Mouse (Mus musculus): Measurements from ENCODE around the gene Cdh15.

Cdh15 gene

DNA sequence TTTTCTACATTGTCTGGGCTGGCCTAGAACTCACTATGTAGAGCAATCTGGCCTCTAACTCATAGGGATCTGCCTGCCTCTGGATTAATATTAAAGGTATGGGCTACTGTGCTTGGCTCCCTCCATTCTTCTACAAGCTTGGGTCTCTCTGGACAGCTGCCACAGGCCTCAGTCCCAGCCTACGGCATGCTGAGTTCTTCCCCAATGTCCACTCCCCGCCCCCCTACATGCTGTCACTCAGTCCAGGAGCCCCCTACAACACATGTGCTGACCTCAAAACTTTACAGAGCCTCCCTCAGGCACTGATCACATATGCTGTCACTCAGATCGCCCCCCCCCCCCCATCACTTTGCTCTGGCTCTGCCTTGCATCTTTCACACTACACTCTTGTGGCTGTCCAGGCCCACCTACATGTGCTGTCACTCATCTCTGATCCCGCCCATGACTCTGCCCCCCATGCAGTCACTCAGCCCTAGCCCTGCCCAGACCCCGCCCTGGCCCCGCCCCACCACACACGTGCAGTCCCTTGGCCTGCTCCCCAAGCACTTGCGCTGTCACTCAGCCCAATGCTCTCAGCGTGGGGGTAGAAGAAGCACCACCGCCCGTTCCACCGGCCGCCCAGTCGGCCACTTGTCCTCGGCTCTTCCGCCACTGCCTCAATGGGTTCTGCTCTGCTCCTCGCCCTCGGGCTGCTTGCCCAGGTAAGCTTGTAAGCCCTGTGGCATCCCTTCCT lies at the start of gene Cdh15:
Gene Cdh15, plus strand, starts transcription at position 138 of the 733 bp plus-strand sequence.
- DNase-seq, result peak; percentile 90 to 92

- DNase-seq, result peak; percentile 59 to 67
Observed at GRCm38 (mm10) chr8:122803906-122804761, 43.6 kb upstream of the Cdh15 start.

GRCm38 (mm10) chr8:122805349-122805748 lies 42.4 kb upstream of the Cdh15 start:
- DNase-seq, result peak; percentile 94 to 97

DNA sequence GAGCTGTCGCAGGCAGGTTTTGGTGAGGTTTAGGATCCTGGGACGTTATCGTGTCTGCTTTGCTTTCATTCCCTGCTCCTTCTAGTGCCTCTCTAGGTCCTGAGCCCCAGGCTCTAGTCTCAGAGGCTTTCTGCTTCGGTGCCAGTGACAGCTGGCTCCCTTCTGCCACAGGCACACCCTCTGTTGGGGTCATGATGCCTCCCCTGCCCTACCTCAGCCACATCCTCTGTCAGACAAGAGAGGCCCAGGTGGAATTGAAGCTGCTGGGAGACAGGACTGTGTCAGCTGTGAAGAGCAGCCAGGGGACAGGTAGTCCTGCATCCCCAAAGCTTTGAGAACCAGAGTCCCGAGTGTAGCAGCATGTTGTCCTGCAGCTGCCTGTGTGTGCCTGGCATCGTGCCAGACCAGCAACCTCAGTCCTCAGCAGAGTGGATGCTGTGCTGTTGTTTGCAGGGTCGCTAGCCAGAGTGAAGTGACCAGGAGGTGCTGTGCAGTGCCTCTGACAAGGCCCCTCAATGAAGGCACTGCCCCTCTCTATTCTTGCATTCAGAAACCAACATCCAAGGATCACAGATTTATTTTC lies 40.7 kb upstream of the Cdh15 start:
- DNase-seq, result peak; percentile 54 to 64

DNA sequence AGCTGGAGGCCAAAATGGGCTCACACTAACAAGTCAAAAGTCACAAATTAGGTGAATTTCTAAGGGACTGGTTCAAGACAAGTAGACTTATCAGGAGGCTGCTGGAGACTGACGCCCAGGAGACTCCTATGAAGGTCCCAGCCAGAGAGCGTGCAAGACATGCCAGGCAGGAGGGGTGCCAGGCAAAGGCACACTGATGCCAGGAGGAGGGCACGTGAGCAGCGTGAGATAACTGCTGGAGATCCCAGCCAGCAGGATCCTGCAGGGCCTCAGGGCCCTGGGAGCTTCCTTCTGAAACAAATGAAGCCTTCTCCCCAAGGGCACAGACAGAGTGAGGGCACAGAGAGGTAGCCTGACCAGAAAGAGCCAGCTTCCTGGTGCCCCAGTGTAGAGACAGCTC lies 39.9 kb upstream of the Cdh15 start:
- peak; percentile 47 to 70 for DNase-seq

GRCm38 (mm10) chr8:122810376-122810775 lies 37.4 kb upstream of the Cdh15 start:
- peak; percentile 74 to 77 for DNase-seq

GRCm38 (mm10) chr8:122811870-122812494 lies 35.8 kb upstream of the Cdh15 start:
- DNase-seq, result peak; percentile 52 to 63

DNA sequence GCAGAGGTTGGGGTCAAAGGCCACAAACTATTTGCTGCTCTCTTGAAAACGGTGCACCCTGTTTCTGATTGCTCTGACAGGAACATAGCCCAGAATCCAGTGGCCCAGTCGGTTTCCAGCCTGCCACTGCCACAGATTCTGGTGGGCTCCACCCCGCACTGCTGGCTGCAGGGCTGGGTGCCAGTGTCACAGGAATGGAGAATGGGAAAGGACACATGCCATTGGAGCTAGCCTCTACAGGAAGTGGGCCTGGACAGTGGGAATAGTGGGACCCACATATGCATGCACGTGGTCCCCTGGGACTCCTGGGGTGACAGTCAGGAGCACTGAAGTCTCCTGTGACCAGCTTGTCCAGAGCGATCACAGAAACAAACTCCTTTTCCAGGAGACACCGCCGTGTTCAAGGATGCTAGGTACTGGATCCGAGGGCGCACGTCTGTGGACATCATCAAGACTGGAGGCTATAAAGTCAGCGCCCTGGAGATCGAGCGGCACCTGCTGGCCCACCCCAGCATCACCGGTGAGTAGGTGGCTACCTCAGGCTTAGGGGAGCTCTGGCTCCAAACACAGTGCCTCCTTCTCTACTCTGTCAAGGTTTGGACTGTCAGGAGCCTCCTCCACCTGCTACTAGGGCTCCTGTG lies 35.0 kb upstream of the Cdh15 start:
- DNase-seq, result peak; percentile 71

- DNase-seq, result peak; percentile 67 to 81
Observed at GRCm38 (mm10) chr8:122814608-122815007, 33.2 kb upstream of the Cdh15 start.

- no peak for DNase-seq
Observed at GRCm38 (mm10) chr8:122816965-122817364, 30.8 kb upstream of the Cdh15 start.

DNA sequence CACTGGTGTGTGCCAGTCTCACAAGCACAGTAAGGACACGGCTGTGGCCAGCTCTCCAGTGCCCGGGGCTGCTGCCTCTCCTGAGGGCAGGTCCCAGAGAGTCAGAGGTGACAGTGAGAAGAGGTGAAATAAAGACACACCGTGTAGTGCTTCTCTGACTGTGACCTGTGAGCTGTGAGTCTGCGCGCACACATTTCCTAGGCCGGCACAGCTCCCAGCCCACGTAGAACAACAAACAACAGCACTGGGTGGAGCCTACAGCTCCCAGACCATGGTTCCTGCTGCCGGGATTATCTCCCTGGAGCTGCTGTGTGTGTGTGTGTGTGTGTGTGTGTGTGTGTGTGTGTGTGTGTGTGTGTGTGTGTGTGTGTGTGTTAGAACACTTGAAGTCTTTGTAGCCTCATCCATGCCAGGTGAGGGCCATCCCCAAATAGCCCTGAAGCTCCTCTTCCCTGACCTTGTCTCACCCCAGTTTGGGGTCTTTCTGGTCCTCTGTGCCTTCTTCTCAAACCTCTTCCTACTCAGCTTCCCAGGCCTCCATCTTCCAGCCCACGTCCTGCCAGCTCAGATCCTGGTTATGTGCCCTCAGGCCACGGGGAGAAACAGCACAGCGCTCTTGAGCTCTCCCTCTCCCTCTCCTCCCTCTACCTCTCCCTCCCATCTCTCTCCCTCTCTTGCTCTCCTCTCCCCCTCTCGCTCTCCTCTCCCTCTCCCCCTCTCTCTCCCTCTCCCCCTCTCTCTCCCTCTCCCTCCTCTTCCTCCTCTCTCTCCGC lies 29.9 kb upstream of the Cdh15 start:
- DNase-seq, result no peak

GRCm38 (mm10) chr8:122819776-122820175 lies 28.0 kb upstream of the Cdh15 start:
- no peak for DNase-seq

DNA sequence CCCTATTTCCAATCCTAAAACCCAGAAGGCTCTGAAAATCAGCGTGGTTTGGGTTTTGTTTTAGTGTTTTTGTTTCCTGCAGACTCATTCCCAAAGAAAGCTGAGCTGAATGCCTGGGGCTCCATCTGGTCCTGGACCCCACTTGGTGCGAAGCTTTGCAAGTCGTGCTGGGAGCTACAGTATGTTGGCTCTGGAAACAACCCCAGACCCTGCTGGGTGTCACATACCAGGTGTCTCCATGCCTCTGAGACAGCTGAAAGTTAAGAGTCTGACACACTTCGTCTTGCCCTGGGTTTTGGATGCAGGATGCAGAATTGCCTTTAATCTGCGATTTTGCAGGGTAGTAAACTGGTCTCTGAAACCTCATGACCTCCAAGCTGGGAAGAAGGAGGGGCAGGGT lies 23.2 kb upstream of the Cdh15 start:
- DNase-seq, result peak; percentile 74 to 84

DNA sequence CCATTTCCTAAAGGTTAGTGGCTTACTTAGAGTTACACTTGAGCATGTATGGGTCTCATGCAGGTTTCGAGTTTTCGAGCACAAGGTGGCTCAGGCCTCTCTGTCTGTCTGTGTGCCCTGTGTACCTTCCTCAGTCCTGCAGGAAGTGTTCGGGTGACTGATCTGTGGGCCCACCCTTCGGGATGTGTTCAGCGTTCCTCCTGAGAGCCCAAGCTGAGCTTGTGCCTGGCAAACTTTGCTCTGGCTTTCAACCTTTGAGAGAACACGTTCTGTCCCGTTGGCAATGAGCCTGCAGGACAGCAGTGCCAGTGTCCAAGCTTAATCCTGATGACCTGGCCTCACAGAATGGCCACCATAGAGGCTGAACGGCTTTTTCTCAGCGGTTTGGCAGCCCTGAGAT lies 22.8 kb upstream of the Cdh15 start:
- no peak for DNase-seq

DNA sequence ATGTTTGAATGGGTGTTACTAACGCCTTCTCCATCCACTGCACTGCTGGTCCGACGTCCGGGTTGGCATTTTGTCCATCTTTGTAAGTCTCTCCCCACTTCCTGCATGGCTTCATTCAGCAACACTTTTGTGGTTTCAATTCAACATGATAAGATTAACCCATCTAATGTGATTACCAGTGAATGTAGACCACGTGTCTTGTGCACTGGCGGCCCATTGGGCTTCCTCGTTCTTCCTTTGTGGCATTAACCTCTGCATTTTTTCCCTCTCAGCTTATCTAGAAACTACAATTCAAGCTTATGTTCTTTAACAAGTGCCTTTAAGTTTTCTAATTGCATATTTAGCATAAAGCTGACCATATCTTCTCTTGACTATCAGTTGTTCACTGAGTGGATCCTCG lies 22.4 kb upstream of the Cdh15 start:
- DNase-seq, result no peak

- DNase-seq, result no peak
Observed at GRCm38 (mm10) chr8:122829396-122829795, 18.4 kb upstream of the Cdh15 start.

GRCm38 (mm10) chr8:122830349-122831061 lies 17.3 kb upstream of the Cdh15 start:
- DNase-seq, result peak; percentile 98 to 99

DNA sequence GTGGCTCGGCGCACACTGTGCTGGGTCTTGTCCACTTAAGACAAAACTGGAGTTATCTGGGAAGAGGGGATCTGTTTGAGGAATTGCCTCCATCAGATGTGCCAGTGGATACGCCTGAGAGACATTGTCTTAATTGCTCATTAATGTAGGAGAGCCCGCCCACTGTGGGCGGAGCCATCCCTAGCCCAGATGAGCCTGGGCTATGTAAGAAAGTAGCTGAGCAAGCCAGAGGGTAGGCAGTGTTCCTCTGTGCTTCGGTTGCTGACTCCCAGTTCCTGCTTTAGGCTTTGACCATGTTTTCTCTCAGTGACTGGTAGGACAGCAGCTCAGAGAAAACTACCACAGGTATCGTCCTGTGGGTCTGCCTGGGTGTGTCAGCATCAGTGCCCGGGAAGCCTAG lies 13.3 kb upstream of the Cdh15 start:
- DNase-seq, result no peak

GRCm38 (mm10) chr8:122834971-122835370 lies 12.8 kb upstream of the Cdh15 start:
- DNase-seq, result peak; percentile 90 to 93

DNA sequence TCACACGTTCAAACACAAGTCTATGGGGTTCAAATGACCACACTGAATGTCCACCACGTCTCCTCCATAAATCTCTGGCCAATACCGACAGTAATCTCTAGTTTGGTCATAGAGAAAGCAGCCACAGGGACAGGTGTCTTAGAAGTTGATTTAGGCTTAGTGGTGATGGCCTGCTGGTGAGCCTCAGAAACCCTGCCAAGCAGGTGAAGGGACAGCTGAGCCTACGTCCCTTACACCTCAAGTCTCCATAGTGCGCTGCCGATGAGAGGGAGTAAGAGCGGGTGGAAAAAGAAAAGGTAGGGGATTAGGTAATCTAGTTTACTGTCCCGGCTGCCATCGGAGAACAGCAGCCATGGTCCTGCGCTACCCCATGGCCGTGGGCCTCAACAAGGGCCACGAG lies 11.6 kb upstream of the Cdh15 start:
- DNase-seq, result no peak

DNA sequence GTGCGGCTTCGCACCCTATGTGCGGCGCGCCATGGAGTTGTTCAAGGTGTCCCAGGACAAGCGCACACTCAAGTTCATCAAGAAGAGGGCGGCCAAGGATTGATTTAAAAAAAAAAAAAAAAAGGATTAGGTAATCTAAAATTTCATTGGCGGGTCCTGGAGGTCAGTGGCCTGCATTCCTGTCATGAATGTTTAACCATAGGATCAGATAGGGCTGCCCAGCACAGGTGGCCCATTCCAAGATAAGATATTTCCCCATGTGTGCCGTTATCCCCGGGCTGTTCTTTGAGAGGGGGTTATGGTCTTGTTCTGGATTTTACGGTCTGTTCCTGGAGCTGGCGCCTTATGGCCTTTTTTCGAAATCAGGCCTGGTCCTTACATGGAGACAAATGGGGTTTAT lies 11.1 kb upstream of the Cdh15 start:
- DNase-seq, result no peak
